Mouse (Mus musculus) c-Kit-positive CD71-negative TER-119-negative erythroid progenitor cells, embryonic 14.5 days (primary cell): Measurements from ENCODE around the gene Fam71a.

Experiments
- DNase-seq: peaks from one replicate; pipeline ENCODE4 v3.0.0-alpha.2; 2013; ENCODE audit warnings: low read depth

Fam71a gene

DNA sequence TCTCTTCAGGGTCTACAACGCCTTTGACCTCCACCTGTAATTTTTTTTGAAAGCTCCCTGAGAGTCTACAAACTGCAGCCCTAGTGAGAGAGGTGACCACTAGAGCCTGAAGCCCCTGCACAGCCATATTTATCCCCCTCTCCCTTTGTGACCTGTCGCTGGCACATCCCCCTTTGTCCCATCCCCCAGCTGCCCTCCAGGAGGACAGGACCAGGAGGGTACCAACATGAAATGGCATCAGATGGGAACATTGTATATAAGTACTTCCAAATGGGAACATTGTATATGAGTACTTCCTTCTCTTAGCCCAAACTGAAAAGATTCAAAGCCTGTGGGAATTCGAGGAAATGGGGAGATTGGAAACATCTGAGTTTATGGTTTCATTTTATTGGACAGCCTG is at the start of gene Fam71a:
Gene Fam71a, minus strand, starts transcription at position 101 of the 400 bp plus-strand sequence.
- no peak for DNase-seq

DNA sequence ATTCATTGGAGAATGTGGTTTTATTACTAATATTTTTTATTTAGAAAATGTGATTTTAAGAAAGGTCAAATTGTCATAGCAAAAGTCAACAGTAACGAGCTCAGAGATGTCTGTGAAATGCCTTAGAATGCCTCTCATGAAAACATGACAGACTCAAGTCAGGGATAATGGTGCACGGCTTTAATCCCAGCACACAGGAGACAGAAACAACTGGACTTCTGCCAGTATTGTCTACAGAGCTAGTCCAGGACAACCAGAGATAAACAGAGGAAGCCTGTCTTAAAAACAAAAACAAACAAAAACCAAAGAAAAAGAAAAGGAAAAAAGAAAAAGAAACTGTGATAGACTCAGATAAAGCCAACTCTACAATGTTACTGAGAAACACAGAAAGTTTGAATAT is 46.5 kb upstream of the Fam71a start:
- no peak for DNase-seq

DNA sequence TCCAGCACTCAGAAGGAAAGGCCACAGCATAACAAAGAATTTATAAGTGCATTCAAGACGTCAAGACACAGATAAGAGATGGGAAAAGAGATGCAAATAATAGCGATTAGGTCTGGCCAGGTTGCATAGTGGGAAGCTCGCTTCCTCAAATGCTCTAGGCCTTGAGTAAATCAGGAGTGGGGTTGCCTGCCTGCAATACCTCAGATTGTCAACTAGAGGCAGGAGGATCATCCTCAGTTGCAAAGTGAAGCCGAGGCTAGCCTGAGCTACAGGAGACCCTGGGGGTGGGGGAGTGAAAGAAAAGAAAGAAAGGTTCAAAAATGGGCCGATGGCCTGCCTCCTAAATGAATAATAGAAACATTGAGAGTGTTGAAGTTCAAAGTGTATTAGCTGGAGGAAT is 41.2 kb upstream of the Fam71a start:
- DNase-seq, result no peak

- no peak for DNase-seq
Measured at GRCm38 (mm10) chr1:191204876-191205275, 40.3 kb upstream of the Fam71a start.

GRCm38 (mm10) chr1:191203496-191203895 is 38.9 kb upstream of the Fam71a start:
- DNase-seq, result no peak

GRCm38 (mm10) chr1:191202208-191202952 is 37.8 kb upstream of the Fam71a start:
- no peak for DNase-seq

- no peak for DNase-seq
Measured at GRCm38 (mm10) chr1:191200816-191201602, 36.4 kb upstream of the Fam71a start.

DNA sequence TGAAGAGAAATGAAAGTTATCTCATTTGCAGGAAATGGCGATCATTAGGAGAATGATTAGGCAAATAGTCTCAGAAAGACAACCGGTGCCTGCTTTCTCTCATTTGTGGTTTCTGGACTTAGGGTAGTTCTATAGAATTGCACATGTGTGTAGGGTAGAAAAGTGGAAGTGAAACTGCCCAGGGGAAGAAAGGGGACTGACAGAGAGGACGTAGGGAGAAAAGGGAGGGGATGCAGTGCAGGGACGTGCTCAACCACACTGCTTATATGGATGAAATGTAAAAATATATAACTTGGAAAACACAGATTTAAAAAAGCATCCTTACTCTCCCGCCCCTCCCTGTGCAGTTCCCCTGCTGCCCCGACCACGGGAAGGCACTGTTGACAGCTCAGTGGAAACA is 33.3 kb upstream of the Fam71a start:
- DNase-seq, result peak; percentile 56

DNA sequence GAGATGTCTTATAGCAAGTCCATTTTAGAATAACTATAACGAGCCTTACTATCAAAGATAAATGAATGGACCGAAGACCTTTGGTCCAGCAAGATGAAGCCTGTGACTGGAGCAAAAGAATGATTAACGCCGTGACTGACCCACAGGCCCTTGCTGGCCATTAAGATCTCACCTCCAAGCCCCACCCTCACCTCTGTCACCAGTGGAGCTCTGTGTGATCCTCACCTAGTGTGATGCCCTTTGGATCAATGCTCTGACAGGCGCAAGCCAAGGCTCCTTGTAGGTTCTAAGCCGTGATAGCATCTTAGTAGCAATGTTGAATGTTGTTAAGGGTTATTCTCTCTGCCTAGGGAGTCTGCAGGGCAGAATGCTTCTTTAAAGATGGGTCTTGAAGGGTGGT is 31.4 kb upstream of the Fam71a start:
- no peak for DNase-seq

GRCm38 (mm10) chr1:191193657-191194424 is 29.2 kb upstream of the Fam71a start:
- peak; percentile 56 for DNase-seq

DNA sequence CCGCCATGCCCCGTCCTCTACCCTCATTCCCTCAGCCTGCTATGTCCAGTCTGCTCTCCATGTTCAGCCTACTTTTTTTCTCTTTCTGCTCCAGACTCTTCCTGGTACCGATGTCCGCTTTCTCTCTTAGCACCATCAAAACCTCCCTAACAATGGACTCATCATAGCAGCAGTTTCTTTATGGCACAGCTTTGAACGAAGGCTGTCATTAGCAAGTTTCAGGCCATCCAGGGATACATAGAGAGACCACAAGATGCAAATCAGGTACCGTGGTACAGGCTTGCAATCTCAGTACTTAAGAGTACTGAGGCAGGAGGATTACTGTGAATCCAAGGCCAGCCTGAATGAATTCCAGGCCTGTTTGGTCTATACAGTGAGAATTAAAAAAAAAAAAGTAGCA is 28.1 kb upstream of the Fam71a start:
- no peak for DNase-seq

DNA sequence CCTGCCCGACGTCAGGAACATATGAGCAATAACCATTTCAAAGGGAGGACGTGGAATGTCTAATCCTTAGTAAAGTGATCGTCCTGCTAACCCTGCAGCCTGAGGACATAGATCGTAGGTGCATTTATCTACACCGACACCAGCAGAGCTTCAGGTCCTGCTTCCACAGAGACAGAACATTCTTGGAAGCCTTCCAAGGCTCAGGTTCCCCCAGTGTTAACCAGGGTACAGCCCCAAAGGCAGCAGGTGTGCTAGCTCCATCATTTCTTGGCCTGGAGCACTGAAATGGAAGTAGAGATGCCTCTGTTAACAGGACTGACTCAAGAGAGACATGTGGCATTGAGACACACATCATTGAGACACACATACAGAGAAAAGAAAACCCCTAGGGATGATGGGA is 27.6 kb upstream of the Fam71a start:
- no peak for DNase-seq

DNA sequence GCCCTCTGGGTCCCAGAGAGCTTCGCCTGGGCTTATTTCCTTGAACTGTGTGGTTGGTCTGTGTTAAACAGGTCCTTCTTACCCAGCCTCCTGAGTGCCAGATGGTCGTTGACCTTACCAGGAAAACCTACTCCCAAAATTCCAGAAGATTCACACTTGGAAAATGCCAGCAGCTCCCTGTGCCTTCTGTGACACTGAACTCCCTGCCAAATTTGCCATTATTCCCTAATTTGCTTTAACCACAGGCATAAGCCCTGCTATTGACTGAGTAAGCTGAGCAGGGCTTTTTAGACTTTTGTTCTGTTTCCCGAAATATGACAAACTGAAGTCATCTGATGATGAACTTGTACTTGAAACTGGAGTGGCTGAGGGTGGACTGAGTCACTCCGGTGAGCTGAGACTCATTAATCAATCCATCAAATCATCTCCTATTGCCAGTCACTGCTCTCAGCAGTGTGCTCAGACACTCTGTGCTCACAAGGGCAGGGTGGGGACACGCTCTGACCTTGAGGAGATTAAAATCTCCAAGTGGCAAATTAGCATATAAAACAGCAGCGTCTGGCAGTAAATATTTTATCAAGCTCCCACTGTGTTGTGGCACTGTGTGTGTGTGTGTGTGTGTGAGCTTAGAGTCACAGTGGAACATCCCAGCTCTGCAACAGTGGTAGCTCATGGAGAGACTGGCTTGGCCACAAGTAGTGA is 25.2 kb upstream of the Fam71a start:
- no peak for DNase-seq

DNA sequence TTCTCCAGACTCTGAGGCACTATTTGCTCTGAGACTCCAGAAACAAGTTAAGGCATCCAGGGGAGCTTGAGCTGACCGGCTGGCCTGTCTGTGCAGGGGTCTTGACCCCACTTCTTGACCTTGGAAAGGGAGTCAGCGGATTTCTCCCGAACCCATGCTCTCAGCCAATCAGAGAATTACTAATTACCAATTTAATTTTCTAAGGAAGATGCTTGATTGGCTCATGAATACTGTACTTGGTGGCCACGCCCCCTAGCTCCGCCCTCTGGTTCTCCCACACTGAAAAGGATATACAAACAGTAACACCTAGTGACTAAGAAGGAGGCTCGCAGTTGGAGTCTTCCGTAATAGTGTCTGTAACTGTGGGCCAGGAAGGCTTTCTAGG is 21.8 kb upstream of the Fam71a start:
- DNase-seq, result peak; percentile 52

- DNase-seq, result no peak
Measured at GRCm38 (mm10) chr1:191185761-191186385, 21.3 kb upstream of the Fam71a start.

- DNase-seq, result no peak
Measured at GRCm38 (mm10) chr1:191184841-191185251, 20.2 kb upstream of the Fam71a start.

DNA sequence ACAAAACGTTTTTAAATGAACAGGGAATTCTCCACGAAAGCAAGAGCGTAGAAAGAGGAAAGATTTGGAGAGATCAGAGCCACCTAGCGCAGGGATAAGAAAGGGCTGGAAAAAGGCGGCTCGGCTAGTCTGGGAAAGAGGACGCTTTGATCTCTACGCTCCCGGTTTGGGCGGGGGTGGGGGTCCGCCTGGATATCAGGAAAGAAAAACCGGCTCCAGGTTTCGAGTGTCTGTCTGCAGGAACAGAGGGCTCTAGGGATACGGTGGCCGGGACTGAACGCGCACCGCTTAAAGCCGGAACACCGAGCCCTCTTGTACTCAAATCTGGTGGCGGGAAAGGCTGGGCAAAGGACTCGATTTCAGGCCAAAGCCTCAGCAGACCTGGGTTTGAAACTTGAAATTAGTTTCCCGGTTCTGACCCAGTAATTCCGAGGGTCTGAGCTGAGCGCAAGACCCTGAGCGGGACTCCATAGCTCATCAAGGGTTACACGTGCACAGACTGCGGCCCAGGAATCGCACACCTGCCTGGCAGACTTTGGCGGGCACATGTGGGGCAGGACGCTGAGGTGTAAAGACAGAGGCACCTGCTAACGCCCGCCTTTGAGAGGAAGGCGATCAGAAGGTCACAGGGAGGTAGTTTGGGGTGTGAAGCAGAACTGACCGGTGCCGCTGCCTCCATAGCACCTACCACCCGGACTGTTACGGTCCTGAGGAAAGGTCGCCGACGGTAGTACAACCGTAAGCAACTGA is 19.6 kb upstream of the Fam71a start:
- DNase-seq, result no peak

DNA sequence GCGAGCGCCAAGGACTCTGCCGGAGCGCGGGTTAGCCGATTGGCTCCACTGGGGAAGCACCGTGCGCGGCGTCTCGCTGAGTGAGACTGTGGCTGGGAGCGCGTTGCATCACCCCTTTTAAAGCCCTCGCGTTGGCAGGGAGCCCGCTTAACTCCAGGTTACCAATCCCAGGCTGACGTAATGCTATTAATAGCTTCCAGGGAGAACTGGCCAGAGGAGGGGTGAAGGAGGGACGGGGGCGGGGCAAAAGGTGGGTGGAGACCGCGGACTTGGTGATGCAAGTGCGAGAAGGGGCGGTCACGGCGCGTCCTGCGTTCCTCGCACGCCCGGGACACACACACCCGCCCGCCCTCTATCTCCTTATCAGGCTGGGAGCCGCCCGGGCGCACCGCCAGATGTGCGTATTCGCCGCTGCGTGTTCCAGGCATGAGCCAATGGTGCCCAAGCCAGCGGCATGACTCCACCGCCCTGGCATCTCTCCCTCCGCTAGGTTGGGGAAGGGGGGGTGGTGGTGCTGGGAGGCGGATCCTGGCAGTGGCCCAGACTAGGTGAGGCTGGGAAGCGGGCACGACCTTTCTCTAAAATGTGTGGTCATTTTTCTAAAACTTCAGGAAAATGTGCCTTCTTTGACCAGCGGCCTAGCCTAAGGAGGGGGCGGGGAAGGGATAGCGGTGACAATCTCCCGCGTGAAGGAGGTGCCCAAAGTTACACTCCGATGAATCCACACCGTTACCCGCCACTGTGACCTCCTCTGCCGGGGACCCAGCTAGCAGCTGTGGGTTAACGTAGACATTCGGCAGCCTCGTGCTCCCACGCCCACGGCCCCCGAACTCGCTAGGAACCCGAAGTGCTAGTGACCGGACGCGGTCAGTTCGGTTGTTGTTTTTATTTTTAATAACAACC is 18.8 kb upstream of the Fam71a start:
- peak; percentile 89 for DNase-seq

GRCm38 (mm10) chr1:191182431-191183162 is 18.0 kb upstream of the Fam71a start:
- no peak for DNase-seq
